Mouse (Mus musculus) embryonic fibroblast, embryonic 13.5 days (primary cell): ENCODE data around the gene Uggt1. TPM values are rescaled to one million over a fixed set of nuclear protein-coding genes. Genes with fewer than 3 reads are reported as not detected.

Experiments used
- H3K27ac ChIP-seq: 2 replicates; pipeline ENCODE4 v1.5.1; 2012; ENCODE audit warnings: low read length, control low read depth, inconsistent platforms; ENCODE audit not compliant: insufficient read depth
- H3K4me1 ChIP-seq: 2 replicates; pipeline ENCODE4 v1.6.1; 2011; ENCODE audit warnings: low read length; ENCODE audit not compliant: control insufficient read depth, insufficient read depth
- H3K4me3 ChIP-seq: 2 replicates; pipeline ENCODE4 v1.5.1; 2011; ENCODE audit warnings: mild to moderate bottlenecking, control low read depth, low read length; ENCODE audit not compliant: insufficient read depth
- CTCF ChIP-seq: IDR thresholded peaks from 2 replicates; pipeline ENCODE4 v1.5.1; 2011; ENCODE audit warnings: mild to moderate bottlenecking, control low read depth, low read length, moderate library complexity, borderline replicate concordance; ENCODE audit not compliant: insufficient read depth
- POLR2A ChIP-seq: IDR thresholded peaks from 2 replicates; pipeline ENCODE4 v1.6.1; 2011; ENCODE audit warnings: low read depth, mild to moderate bottlenecking, control low read depth, low read length, moderate library complexity
- polyA plus RNA-seq: library from polyadenylated mRNA; stranded (reverse); fragments of >200 nt; gene quantifications from 2 replicates; pipeline ENCODE4 v1.2.4, GENCODE M21; 2011; ENCODE audit warnings: low read depth; ENCODE audit not compliant: missing spikeins, insufficient read length

Gene Uggt1
- polyA plus RNA-seq, 1 experiment = 125 TPM

GRCm38 (mm10) chr1:36272546-36272945 lies 28.0 kb upstream of the Uggt1 start:
- Histone ChIP-seq H3K27ac (no peak overlapping the region), H3K4me1 (no peaks in the 10 kb centered on the region; the same call in 1 of the 2 replicates), H3K4me3 (no peak overlapping the region)
- TF ChIP-seq CTCF (no peak), POLR2A (no peak)

- TF ChIP-seq CTCF (no peak), POLR2A (no peak)
- H3K4me3 ChIP-seq = no peak overlapping the region
- H3K4me1 ChIP-seq = no peaks in the 10 kb centered on the region; the same call in 1 of the 2 replicates
- H3K27ac ChIP-seq = no peak overlapping the region
Observed at GRCm38 (mm10) chr1:36271516-36272230, 27.2 kb upstream of the Uggt1 start.

- Histone ChIP-seq H3K27ac (no peak overlapping the region), H3K4me1 (no peaks in the 10 kb centered on the region; the same call in 1 of the 2 replicates), H3K4me3 (no peak overlapping the region)
- TF ChIP-seq POLR2A (no peak), CTCF (no peak)
Observed at GRCm38 (mm10) chr1:36270666-36271065, 26.1 kb upstream of the Uggt1 start.

- H3K27ac ChIP-seq = no peak overlapping the region
- no peaks in the 10 kb centered on the region; the same call in 1 of the 2 replicates for H3K4me1 ChIP-seq
- H3K4me3 ChIP-seq = no peak overlapping the region
- TF ChIP-seq POLR2A (no peak), CTCF (no peak)
Observed at GRCm38 (mm10) chr1:36269121-36269795, 24.7 kb upstream of the Uggt1 start.

DNA sequence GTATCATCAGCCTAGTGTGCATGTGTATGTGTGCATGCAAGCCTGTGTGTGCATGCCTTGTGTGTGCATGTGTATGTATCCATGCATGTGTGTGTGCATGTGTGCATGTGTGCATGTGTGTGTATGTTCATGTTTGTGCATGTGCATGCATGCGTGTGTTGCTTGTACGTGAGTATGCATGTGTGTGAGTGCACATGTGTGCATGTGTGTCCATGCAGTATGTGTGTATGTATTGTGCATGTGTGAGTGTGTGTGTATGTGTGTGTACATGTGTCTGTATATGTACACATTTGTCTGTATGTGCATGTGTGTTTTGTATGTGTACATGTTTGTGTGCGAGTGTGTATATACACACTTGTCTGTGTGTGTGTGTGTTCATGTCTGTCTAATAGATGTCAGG lies 23.1 kb upstream of the Uggt1 start:
- no peak for TF ChIP-seq POLR2A
- 0 out of 2 replicates have a peak, but pooled peaks cover 2% of the 10 kb centered on the region for H3K4me1 ChIP-seq

GRCm38 (mm10) chr1:36266293-36266692 lies 21.8 kb upstream of the Uggt1 start:
- TF ChIP-seq POLR2A = no peak
- TF ChIP-seq CTCF = no peak
- H3K27ac ChIP-seq = no peak overlapping the region
- H3K4me3 ChIP-seq = no peak overlapping the region
- H3K4me1 ChIP-seq = 0 out of 2 replicates have a peak, but pooled peaks cover 2% of the 10 kb centered on the region

More for the DNA sequence above, 23.1 kb upstream of the Uggt1 start:
- Histone ChIP-seq H3K4me3 (no peak overlapping the region), H3K27ac (no peak overlapping the region)

DNA sequence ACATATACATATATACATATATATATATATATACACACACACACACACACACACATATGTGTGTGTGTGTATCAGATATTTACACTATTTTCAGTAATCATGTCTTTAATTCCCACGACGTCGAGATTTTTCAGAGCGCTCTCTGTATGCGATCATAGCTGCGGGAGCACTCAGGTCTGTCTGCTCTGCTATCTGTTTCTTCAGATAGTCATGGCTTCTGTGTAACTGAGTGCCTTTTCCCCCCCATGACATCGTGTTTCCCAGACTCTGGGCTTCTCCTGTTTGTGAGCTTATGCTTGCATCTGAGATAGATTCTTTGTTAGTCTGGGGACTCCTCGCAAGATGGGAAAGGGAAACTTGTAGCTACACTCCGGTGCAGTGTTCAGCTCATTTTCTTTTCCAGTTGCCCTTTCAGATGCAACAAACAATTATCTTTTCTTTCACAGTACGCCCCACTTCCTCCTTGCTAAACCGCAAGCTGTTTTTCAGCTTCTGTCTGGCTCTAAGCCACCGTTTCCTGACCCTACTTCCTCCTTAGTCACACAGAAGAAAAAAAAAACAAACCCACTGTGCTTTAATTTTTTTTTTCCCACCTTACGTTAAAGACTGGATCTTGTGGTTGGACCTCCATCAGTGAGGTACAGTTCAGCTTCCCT lies 19.4 kb upstream of the Uggt1 start:
- H3K4me1 ChIP-seq = 0 out of 2 replicates have a peak, but pooled peaks cover 2% of the 10 kb centered on the region
- TF ChIP-seq CTCF (no peak), POLR2A (no peak)
- no peak overlapping the region for H3K4me3 ChIP-seq
- no peak overlapping the region for H3K27ac ChIP-seq

DNA sequence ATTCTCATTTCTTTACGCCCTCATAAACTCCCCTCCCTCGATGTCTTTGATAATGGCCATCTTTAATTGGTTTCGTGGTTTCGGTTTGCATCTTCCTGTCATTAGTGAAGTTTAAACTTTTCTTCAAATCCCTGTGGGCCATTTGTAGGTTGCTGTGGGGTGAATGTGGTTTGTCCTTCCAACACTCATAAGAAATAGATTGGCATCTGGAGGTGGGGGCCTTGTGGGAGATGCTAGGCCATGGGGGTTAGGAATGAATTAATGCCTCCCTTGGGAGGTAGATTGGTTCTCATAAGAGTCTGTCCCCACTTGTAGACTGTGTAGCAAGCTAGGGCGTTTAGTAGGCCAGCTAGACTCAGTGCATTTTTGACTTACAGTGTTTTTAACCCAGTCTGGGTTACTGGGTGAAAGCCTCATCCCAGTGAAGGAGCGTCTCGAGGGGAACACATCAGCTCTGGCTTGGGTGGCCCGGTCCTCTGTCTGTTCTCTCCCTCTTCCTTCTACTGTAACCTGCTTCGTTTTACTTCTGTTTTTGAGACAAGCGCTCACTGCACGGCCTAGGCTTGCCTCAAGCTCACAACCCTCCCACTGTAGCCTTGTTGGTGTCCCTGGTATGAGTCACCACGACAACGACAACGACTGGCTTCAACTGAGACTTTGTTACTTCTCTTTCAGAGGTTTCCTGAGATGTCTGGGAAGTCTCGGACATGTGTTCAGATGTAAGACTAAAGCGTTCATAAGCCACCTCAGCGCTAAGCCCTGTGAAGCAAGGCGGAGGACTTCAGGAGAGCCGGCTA lies 17.4 kb upstream of the Uggt1 start:
- TF ChIP-seq CTCF (no peak), POLR2A (no peak)
- H3K4me1 ChIP-seq = 0 out of 2 replicates have a peak, but pooled peaks cover 2% of the 10 kb centered on the region
- no peak overlapping the region for H3K27ac ChIP-seq

DNA sequence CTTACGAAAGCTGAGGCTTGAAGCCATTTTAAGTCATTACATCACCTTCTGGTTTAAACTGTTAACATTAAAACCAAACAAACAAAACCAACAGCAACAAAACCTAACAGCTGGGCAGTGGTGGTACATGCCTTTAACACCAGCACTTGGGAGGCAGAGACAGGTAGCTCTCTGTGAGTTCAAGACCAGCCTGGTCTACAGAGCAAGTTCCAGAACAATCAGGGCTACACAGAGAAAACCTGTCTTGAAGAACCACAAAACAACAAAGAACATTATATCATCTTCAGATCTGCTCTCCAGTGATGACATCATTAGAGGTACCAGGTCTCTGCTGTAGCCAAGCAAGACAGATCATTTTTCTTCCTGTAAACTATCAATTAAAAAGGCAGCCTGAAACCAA lies 15.9 kb upstream of the Uggt1 start:
- H3K4me3 ChIP-seq = no peak overlapping the region

More for the DNA sequence above, 17.4 kb upstream of the Uggt1 start:
- no peak overlapping the region for H3K4me3 ChIP-seq

GRCm38 (mm10) chr1:36259281-36259680 lies 14.8 kb upstream of the Uggt1 start:
- 0 out of 2 replicates have a peak, but pooled peaks cover 2% of the 10 kb centered on the region for H3K4me1 ChIP-seq
- H3K4me3 ChIP-seq = no peak overlapping the region
- H3K27ac ChIP-seq = no peak overlapping the region
- TF ChIP-seq POLR2A (no peak), CTCF (no peak)

More for the DNA sequence above, 15.9 kb upstream of the Uggt1 start:
- H3K4me1 ChIP-seq = 0 out of 2 replicates have a peak, but pooled peaks cover 2% of the 10 kb centered on the region
- no peak for TF ChIP-seq CTCF
- TF ChIP-seq POLR2A = no peak
- no peak overlapping the region for H3K27ac ChIP-seq
